Mouse (Mus musculus) bone marrow, adult 2 months (tissue): ENCODE data around the gene Tnfsfm13.

Source experiments
- CTCF ChIP-seq: fragments of 200-500 bp; IDR thresholded peaks from 2 replicates; pipeline ENCODE4 v1.5.1; 2011; ENCODE audit warnings: low read length, control low read depth; ENCODE audit not compliant: control insufficient read depth, insufficient read depth
- POLR2A ChIP-seq: fragments of 200-500 bp; IDR thresholded peaks from 2 replicates; pipeline ENCODE4 v1.6.1; 2011; ENCODE audit warnings: low read depth, mild to moderate bottlenecking, control low read depth, low read length, borderline replicate concordance; ENCODE audit not compliant: control insufficient read depth

DNA sequence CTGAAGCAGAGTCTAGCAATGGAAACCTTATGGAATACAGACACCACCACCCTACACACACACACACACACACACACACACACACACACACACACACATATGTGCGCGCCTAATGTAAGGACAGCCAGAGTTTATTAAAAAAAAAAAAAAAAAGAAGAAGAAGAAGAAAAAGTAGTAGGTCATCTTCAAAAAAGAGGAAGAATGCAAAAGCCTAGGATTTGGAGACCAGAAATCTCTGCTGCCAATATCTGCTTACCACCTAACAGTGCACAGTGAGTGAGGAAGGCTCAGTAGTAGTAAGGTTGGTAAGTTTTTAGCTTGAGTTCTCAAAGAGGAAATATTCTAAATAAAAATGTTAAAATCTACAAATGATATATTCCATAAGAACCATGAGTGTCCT lies 16.8 kb downstream of the Tnfsfm13 start:
- no peak for TF ChIP-seq POLR2A
- no peak for TF ChIP-seq CTCF
